Mouse (Mus musculus) CH12.LX (cell line): ENCODE data around the gene Zp3. TPM values are rescaled to one million over a fixed set of nuclear protein-coding genes. Genes with fewer than 3 reads are reported as not detected.

Source experiments
- DNase-seq: peaks from one replicate; pipeline ENCODE4 v3.0.0-alpha.2; 2013; ENCODE audit errors: extremely low read depth
- H3K27ac ChIP-seq: 2 replicates; pipeline ENCODE4 v1.5.1; 2012; ENCODE audit warnings: low read depth, mild to moderate bottlenecking, control low read depth, moderate library complexity; ENCODE audit not compliant: insufficient read depth
- H3K27me3 ChIP-seq: replicated peaks from 2 replicates; pipeline ENCODE3; 2012; ENCODE audit warnings: inconsistent platforms
- H3K36me3 ChIP-seq, 2 experiments: replicated peaks in 1 of 2; 2 replicates each; pipeline versions ENCODE3 to v1.6.1; 2012; ENCODE audit warnings: inconsistent platforms in 1 of 2, low read length in 1 of 2, mild to moderate bottlenecking in 1 of 2, mixed read lengths in 1 of 2, moderate library complexity in 1 of 2; ENCODE audit not compliant: control insufficient read depth in 1 of 2, insufficient read depth in 1 of 2
- H3K4me1 ChIP-seq, 2 experiments: 2 replicates each; pipeline ENCODE4 v1.6.1; 2012; ENCODE audit warnings: inconsistent platforms in 1 of 2, moderate library complexity in 1 of 2; ENCODE audit not compliant: insufficient read depth in 2 of 2, control insufficient read depth in 1 of 2
- H3K4me2 ChIP-seq: 2 replicates; pipeline ENCODE4 v1.6.1; 2012; ENCODE audit warnings: low read depth, mild to moderate bottlenecking, control low read depth; ENCODE audit not compliant: poor library complexity, insufficient read depth, severe bottlenecking
- H3K4me3 ChIP-seq, 3 experiments: fragments of 150-350 bp in 1 of 3; sonication (generic) in 1 of 3; replicated peaks in 1 of 3; 2 replicates each; pipeline versions ENCODE3 to v1.5.1; 2011 to 2012; ENCODE audit warnings: low read depth in 2 of 3, low read length in 2 of 3, mild to moderate bottlenecking in 2 of 3, moderate library complexity in 2 of 3, control low read depth in 1 of 3, improper control_type of control experiment in 1 of 3, inconsistent platforms in 1 of 3, mixed read lengths in 1 of 3; ENCODE audit not compliant: poor library complexity in 1 of 3
- H3K79me2 ChIP-seq: replicated peaks from 2 replicates; pipeline ENCODE4 v1.6.1; 2012; ENCODE audit warnings: mild to moderate bottlenecking, moderate library complexity; ENCODE audit not compliant: control insufficient read depth, poor library complexity, insufficient read depth, severe bottlenecking; ENCODE audit errors: extremely low read depth
- H3K9ac ChIP-seq: 2 replicates; pipeline ENCODE4 v1.6.1; 2012; ENCODE audit warnings: low read depth, mild to moderate bottlenecking, control low read depth, moderate library complexity; ENCODE audit not compliant: insufficient read depth
- H3K9me3 ChIP-seq: replicated peaks from 2 replicates; pipeline ENCODE3; 2012; ENCODE audit warnings: low read length, inconsistent platforms, mixed read lengths
- BHLHE40 ChIP-seq: IDR thresholded peaks from 2 replicates; pipeline ENCODE4 v1.6.1; 2011; ENCODE audit warnings: mild to moderate bottlenecking, low read depth, low read length, improper control_type of control experiment
- ETS1 ChIP-seq: conservative IDR thresholded peaks from 2 replicates; pipeline ENCODE4 v1.6.1; 2012; ENCODE audit warnings: low read depth, mild to moderate bottlenecking, inconsistent platforms, low read length, improper control_type of control experiment, moderate library complexity
- KAT2A ChIP-seq: IDR thresholded peaks from 2 replicates; pipeline ENCODE4 v1.6.1; 2012; ENCODE audit warnings: low read length, improper control_type of control experiment, inconsistent platforms; ENCODE audit not compliant: insufficient replicate concordance
- MAFK ChIP-seq: IDR thresholded peaks from 2 replicates; pipeline ENCODE4 v1.6.1; 2011; ENCODE audit warnings: low read length, improper control_type of control experiment; ENCODE audit not compliant: insufficient replicate concordance
- NRF1 ChIP-seq: IDR thresholded peaks from 2 replicates; pipeline ENCODE4 v1.6.1; 2014; ENCODE audit warnings: low read depth, mild to moderate bottlenecking, inconsistent platforms, low read length, improper control_type of control experiment, moderate library complexity
- dilution Hi-C: fragments of 300-500 bp; cut with MboI; formaldehyde crosslinking; loops from 2 replicates; pipeline ENCODE4 v1.14.3; 2020; ENCODE audit warnings: low sequenced_read_pairs; ENCODE audit not compliant: extremely low pct_unique_long_range_greater_than_20kb, extremely low pct_ligation_motif_present
- in situ Hi-C: fragments of 300-500 bp; cut with MboI; formaldehyde crosslinking; loops from 3 replicates; pipeline ENCODE4 v1.14.3; 2019; ENCODE audit warnings: low sequenced_read_pairs, low pct_ligation_motif_present, low pct_unique_long_range_greater_than_20kb, mixed read lengths
- polyA plus RNA-seq: library from polyadenylated mRNA; unstranded; fragments of >175 nt; gene quantifications from 2 replicates; pipeline ENCODE4 v1.2.1, GENCODE M21; 2012; ENCODE audit warnings: low read depth; ENCODE audit not compliant: insufficient read length
- total RNA-seq, 2 experiments: library from RNA; depleted of rRNA; stranded (reverse); fragments of 300-350 nt in 1 of 2; fragments of >200 nt in 1 of 2; gene quantifications; 2 replicates each; pipeline ENCODE4 v1.2.3; 2012 to 2014

Zp3 gene
- total and polyA plus RNA-seq, 3 experiments = 0.13 TPM; not detected in 2

DNA sequence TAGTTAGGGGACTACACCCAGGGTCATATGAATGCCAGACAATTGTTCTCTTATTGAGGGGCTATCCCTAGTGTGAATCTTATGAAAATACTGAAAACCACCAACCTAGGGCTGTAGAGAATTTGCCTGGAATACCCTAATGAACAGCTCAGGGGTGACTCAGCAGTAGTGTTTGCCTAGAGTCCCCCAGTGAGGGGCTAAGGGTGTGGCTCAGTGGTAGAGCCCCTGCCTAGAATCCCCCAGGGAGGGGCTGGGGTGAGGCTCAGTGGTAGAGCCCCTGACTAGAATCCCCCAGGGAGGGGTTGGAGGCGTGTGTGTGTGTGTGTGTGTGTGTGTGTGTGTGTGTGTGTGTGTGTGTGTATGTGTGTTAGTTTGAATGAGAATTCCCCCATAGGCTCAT, 56.8 kb downstream of the Zp3 start:
- Histone ChIP-seq H3K4me3 (no peak overlapping the region), H3K4me1 (peaks cover 21 to 61% of the 10 kb centered on the region in 2 experiments), H3K27me3 (no peaks in the 10 kb centered on the region), H3K4me2 (no peak overlapping the region), H3K9me3 (peaks cover 26% of the 10 kb centered on the region), H3K9ac (no peak overlapping the region), H3K27ac (no peak overlapping the region), H3K79me2 (no peaks in the 10 kb centered on the region), H3K36me3 (peaks cover 14 to 24% of the 10 kb centered on the region in 2 experiments)
- dilution Hi-C loops (no loop called here), in situ Hi-C loops (no loop called here)
- DNase-seq = peak; percentile 78
- TF ChIP-seq BHLHE40 (peak; percentile 39; the same call in 1 of the 2 replicates), KAT2A (0 out of 2 replicates have a peak, but pooled peaks have one; percentile 9), MAFK (0 out of 2 replicates have a peak, but pooled peaks have one; percentile 25), ETS1 (peak; percentile 60), NRF1 (no peak)

Other genes starting within 250 kb of the Zp3 start
- gene Tmem120a, start 235.7 kb upstream of the Zp3 start, total RNA-seq (2012; rRNA removed) = 21.4 and 22.2 TPM in 2 replicates
- gene Tmem120a, start 235.7 kb upstream of the Zp3 start, total RNA-seq (2014; rRNA removed) = 9.1 and 12.0 TPM in 2 replicates
- 27.1 and 27.7 TPM in 2 replicates for gene Tmem120a, start 235.7 kb upstream of the Zp3 start, polyA plus RNA-seq
- not detected in 2 replicates for gene Styxl1, start 201.7 kb upstream of the Zp3 start, total RNA-seq (2012; rRNA removed)
- not detected in 2 replicates for gene Styxl1, start 201.7 kb upstream of the Zp3 start, total RNA-seq (2014; rRNA removed)
- gene Styxl1, start 201.7 kb upstream of the Zp3 start, polyA plus RNA-seq = not detected in 2 replicates
- 152 and 163 TPM in 2 replicates for gene Mdh2, start 201.6 kb upstream of the Zp3 start, total RNA-seq (2012; rRNA removed)
- gene Mdh2, start 201.6 kb upstream of the Zp3 start, total RNA-seq (2014; rRNA removed) = 119 and 133 TPM in 2 replicates
- gene Mdh2, start 201.6 kb upstream of the Zp3 start, polyA plus RNA-seq = 489 and 569 TPM in 2 replicates
- gene Srrm3, start 173.2 kb upstream of the Zp3 start, total RNA-seq (2012; rRNA removed) = not detected in 2 replicates
- gene Srrm3, start 173.2 kb upstream of the Zp3 start, total RNA-seq (2014; rRNA removed) = not detected in 2 replicates
- not detected in 2 replicates for gene Srrm3, start 173.2 kb upstream of the Zp3 start, polyA plus RNA-seq
- 0.97 and 1.1 TPM in 2 replicates for gene Hspb1, start 92.2 kb upstream of the Zp3 start, total RNA-seq (2012; rRNA removed)
- 1.7 and 2.6 TPM in 2 replicates for gene Hspb1, start 92.2 kb upstream of the Zp3 start, total RNA-seq (2014; rRNA removed)
- gene Hspb1, start 92.2 kb upstream of the Zp3 start, polyA plus RNA-seq = 3.6 and 3.8 TPM in 2 replicates
- gene Ywhag, start 45.5 kb upstream of the Zp3 start, total RNA-seq (2012; rRNA removed) = 77.3 and 89.2 TPM in 2 replicates
- gene Ywhag, start 45.5 kb upstream of the Zp3 start, total RNA-seq (2014; rRNA removed) = 46.4 and 55.3 TPM in 2 replicates
- gene Ywhag, start 45.5 kb upstream of the Zp3 start, polyA plus RNA-seq = 233 and 239 TPM in 2 replicates
- 1.7 and 2.0 TPM in 2 replicates for gene Ssc4d, start 5.6 kb upstream of the Zp3 start, total RNA-seq (2012; rRNA removed)
- gene Ssc4d, start 5.6 kb upstream of the Zp3 start, total RNA-seq (2014; rRNA removed) = 1.8 and 2.9 TPM in 2 replicates
- 1.8 and 1.9 TPM in 2 replicates for gene Ssc4d, start 5.6 kb upstream of the Zp3 start, polyA plus RNA-seq
- 20.4 and 22.0 TPM in 2 replicates for gene Dtx2, start 14.7 kb downstream of the Zp3 start, total RNA-seq (2012; rRNA removed)
- gene Dtx2, start 14.7 kb downstream of the Zp3 start, total RNA-seq (2014; rRNA removed) = 14.0 and 16.0 TPM in 2 replicates
- 35.1 and 43.7 TPM in 2 replicates for gene Dtx2, start 14.7 kb downstream of the Zp3 start, polyA plus RNA-seq
- not detected in 2 replicates for gene Upk3b, start 58.4 kb downstream of the Zp3 start, total RNA-seq (2012; rRNA removed)
- not detected in 2 replicates for gene Upk3b, start 58.4 kb downstream of the Zp3 start, total RNA-seq (2014; rRNA removed)
- gene Upk3b, start 58.4 kb downstream of the Zp3 start, polyA plus RNA-seq = 0.09 TPM in 1 of 2 replicates, not detected in the other
- gene Upk3bl, start 74.4 kb downstream of the Zp3 start, total RNA-seq (2012; rRNA removed) = not detected in 2 replicates
- not detected in 2 replicates for gene Upk3bl, start 74.4 kb downstream of the Zp3 start, total RNA-seq (2014; rRNA removed)
- not detected in 2 replicates for gene Upk3bl, start 74.4 kb downstream of the Zp3 start, polyA plus RNA-seq
- 0.29 and 1.3 TPM in 2 replicates for gene Rasa4, start 103.8 kb downstream of the Zp3 start, total RNA-seq (2012; rRNA removed)
- gene Rasa4, start 103.8 kb downstream of the Zp3 start, total RNA-seq (2014; rRNA removed) = 0.07 and 0.28 TPM in 2 replicates
- gene Rasa4, start 103.8 kb downstream of the Zp3 start, polyA plus RNA-seq = 0.11 and 0.16 TPM in 2 replicates
- 137 and 186 TPM in 2 replicates for gene Polr2j, start 136.5 kb downstream of the Zp3 start, total RNA-seq (2012; rRNA removed)
- gene Polr2j, start 136.5 kb downstream of the Zp3 start, total RNA-seq (2014; rRNA removed) = 160 and 178 TPM in 2 replicates
- 117 and 121 TPM in 2 replicates for gene Polr2j, start 136.5 kb downstream of the Zp3 start, polyA plus RNA-seq
- gene Lrwd1, start 156.0 kb downstream of the Zp3 start, total RNA-seq (2012; rRNA removed) = 58.9 and 62.1 TPM in 2 replicates
- gene Lrwd1, start 156.0 kb downstream of the Zp3 start, total RNA-seq (2014; rRNA removed) = 49.6 and 54.3 TPM in 2 replicates
- gene Lrwd1, start 156.0 kb downstream of the Zp3 start, polyA plus RNA-seq = 52.2 and 65.9 TPM in 2 replicates
- gene Alkbh4, start 156.0 kb downstream of the Zp3 start, total RNA-seq (2012; rRNA removed) = 12.9 and 15.7 TPM in 2 replicates
- gene Alkbh4, start 156.0 kb downstream of the Zp3 start, total RNA-seq (2014; rRNA removed) = 10.2 and 12.2 TPM in 2 replicates
- 12.0 and 15.9 TPM in 2 replicates for gene Alkbh4, start 156.0 kb downstream of the Zp3 start, polyA plus RNA-seq
- gene Orai2, start 190.6 kb downstream of the Zp3 start, total RNA-seq (2012; rRNA removed) = 7.3 and 8.8 TPM in 2 replicates
- gene Orai2, start 190.6 kb downstream of the Zp3 start, total RNA-seq (2014; rRNA removed) = 6.4 and 7.3 TPM in 2 replicates
- 7.4 TPM in 2 replicates for gene Orai2, start 190.6 kb downstream of the Zp3 start, polyA plus RNA-seq
- 45.5 and 59.1 TPM in 2 replicates for gene Prkrip1, start 218.9 kb downstream of the Zp3 start, total RNA-seq (2012; rRNA removed)
- 43.7 and 47.7 TPM in 2 replicates for gene Prkrip1, start 218.9 kb downstream of the Zp3 start, total RNA-seq (2014; rRNA removed)
- 94.8 and 117 TPM in 2 replicates for gene Prkrip1, start 218.9 kb downstream of the Zp3 start, polyA plus RNA-seq